Mouse (Mus musculus) limb, embryonic 11.5 days (tissue): ENCODE results near the gene Cygb. TPM values are rescaled to one million over a fixed set of nuclear protein-coding genes. Genes with fewer than 3 reads are reported as not detected.

Experiments used
- ATAC-seq: fragments of 200-750 bp; cut with Nextera tagmentation; 2 replicates; pipeline ENCODE4 v1.8.0; 2017; ENCODE audit warnings: low read depth; ENCODE audit not compliant: insufficient number of reproducible peaks, low FRiP score, low TSS enrichment
- DNase-seq: peaks from one replicate; pipeline ENCODE4 v3.0.0-alpha.2; 2015; ENCODE audit warnings: low spot score
- H3K27ac ChIP-seq: fragments of 300-500 bp; sonication (generic); replicated peaks from 2 replicates; pipeline ENCODE4 v1.5.1; 2014; ENCODE audit warnings: low read depth, mild to moderate bottlenecking, low read length
- H3K27me3 ChIP-seq: fragments of 300-500 bp; sonication (generic); 2 replicates; pipeline ENCODE4 v1.6.1; 2014; ENCODE audit warnings: mild to moderate bottlenecking, low read length, mixed read lengths; ENCODE audit not compliant: control insufficient read depth, insufficient read depth
- H3K36me3 ChIP-seq: fragments of 300-500 bp; sonication (generic); 2 replicates; pipeline ENCODE4 v1.6.1; 2014; ENCODE audit warnings: mild to moderate bottlenecking, low read length, moderate library complexity, mixed read lengths; ENCODE audit not compliant: control insufficient read depth, insufficient read depth
- H3K4me1 ChIP-seq: fragments of 300-500 bp; sonication (generic); 2 replicates; pipeline ENCODE4 v1.6.1; 2014; ENCODE audit warnings: low read length, mixed read lengths; ENCODE audit not compliant: control insufficient read depth, insufficient read depth
- H3K4me2 ChIP-seq: fragments of 300-500 bp; sonication (generic); 2 replicates; pipeline ENCODE4 v1.6.1; 2014; ENCODE audit warnings: low read depth, mild to moderate bottlenecking, moderate library complexity; ENCODE audit not compliant: severe bottlenecking
- H3K4me3 ChIP-seq: fragments of 300-500 bp; sonication (generic); 2 replicates; pipeline ENCODE4 v1.5.1; 2014; ENCODE audit warnings: low read depth, low read length
- H3K9ac ChIP-seq: fragments of 300-500 bp; sonication (generic); 2 replicates; pipeline ENCODE4 v1.6.1; 2014; ENCODE audit warnings: mild to moderate bottlenecking, low read length
- H3K9me3 ChIP-seq: fragments of 300-500 bp; sonication (generic); 2 replicates; pipeline ENCODE4 v1.6.1; 2016; ENCODE audit warnings: low read length; ENCODE audit not compliant: control insufficient read depth
- WGBS: fragments of 180-500 bp; shearing (Covaris S2); extraction: QIAGEN DNeasy Blood & Tissue Kit; methylation state at CpG from one replicate; pipeline ENCODE4 v1.1.7; 2014; 5-methylcytosine and 5-hydroxymethylcytosine counted together
- polyA plus RNA-seq: library from polyadenylated mRNA; unstranded; fragments of >200 nt; fragmentation: Nextera tagmentation; extraction: Ambion mirVana; gene quantifications from 2 replicates; pipeline ENCODE4 v1.2.1, GENCODE M21; 2014

Cygb gene
- polyA plus RNA-seq, 1 experiment from 2014 or later = 2.3 TPM

- peaks cover 21% of the 10 kb centered on the region for H3K4me1 ChIP-seq
Observed at GRCm38 (mm10) chr11:116657311-116658223, 3.5 kb upstream of the Cygb start.

DNA sequence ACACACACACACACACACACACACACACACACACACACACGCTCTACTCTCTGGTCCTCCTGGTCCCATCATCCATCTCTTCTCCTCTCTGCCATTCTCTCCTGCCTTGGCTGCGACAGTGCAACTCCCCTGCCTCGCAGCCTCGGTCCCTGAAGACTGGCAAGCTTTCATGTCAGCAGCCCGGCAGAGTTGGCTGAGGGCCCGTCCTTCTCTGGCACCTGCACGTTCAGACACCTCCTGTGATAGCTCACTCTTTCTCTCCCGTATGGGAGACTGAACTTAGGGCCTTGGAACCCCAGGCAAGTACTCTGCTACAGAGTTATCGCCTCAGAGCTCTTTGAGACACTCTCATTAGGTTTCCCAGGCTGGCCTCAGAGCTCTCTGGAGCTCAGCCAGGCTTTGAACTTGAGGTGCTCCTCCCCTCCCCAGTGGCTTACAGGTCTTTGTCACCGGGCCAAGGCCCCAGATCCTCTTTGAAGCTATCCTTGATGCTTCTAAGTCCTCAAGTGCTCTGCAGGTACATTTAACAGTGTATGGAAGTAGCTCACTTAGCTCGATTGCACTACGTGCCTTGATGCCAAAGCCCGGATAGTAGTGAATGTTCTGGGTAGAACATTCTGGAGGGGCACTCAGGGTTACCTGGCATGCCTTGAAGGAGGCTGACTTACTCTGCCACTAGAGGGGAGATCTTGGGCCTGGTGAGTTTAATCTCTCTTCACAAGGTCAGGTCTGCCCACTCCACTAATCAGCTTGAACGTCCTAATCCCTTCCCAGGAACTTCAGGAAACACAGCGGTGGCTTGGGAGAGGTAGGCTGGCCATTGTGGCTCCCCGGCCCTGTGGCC lies 2.5 kb upstream of the Cygb start:
- Histone ChIP-seq H3K27ac (no peak overlapping the region), H3K4me3 (no peak overlapping the region), H3K4me2 (no peak overlapping the region), H3K4me1 (peaks cover 26% of the 10 kb centered on the region), H3K36me3 (no peaks in the 10 kb centered on the region), H3K9ac (no peak overlapping the region), H3K9me3 (no peaks in the 10 kb centered on the region), H3K27me3 (peaks cover 9% of the 10 kb centered on the region)
- 77% methylated on average over 16 of the region's 16 CpGs for WGBS
- ATAC-seq (no peak), DNase-seq (no peak)

More at GRCm38 (mm10) chr11:116657311-116658223, 3.5 kb upstream of the Cygb start:
- Histone ChIP-seq H3K4me3 (peak overlapping the region; percentile 14), H3K9ac (peak overlapping the region; percentile 0; the same call in 1 of the 2 replicates), H3K27me3 (peaks cover 8% of the 10 kb centered on the region), H3K9me3 (no peaks in the 10 kb centered on the region), H3K27ac (peak overlapping the region; percentile 68), H3K36me3 (no peaks in the 10 kb centered on the region), H3K4me2 (peak overlapping the region; percentile 36)
- DNase-seq (peak; percentile 91), ATAC-seq (peak; percentile 87)
- 13% methylated on average over 22 of the region's 22 CpGs for WGBS

- Histone ChIP-seq H3K36me3 (no peaks in the 10 kb centered on the region), H3K4me2 (peak overlapping the region; percentile 99), H3K4me3 (peak overlapping the region; percentile 49), H3K9ac (peak overlapping the region; percentile 65), H3K9me3 (no peaks in the 10 kb centered on the region), H3K4me1 (peaks cover 32% of the 10 kb centered on the region), H3K27me3 (peaks cover 9% of the 10 kb centered on the region), H3K27ac (no peak overlapping the region)
- ATAC-seq = no peak
- under 1% methylated on average over 47 of the region's 47 CpGs for WGBS
- peak; percentile 56 for DNase-seq
Observed at GRCm38 (mm10) chr11:116653709-116654221, 348 bp downstream of the Cygb start.

GRCm38 (mm10) chr11:116653234-116653633 lies 879 bp downstream of the Cygb start, which contains the start of gene Prcd:
Prcd (plus strand) TSS chr11:116653534.
- Histone ChIP-seq H3K4me3 (peak within 1 kb of the TSS; percentile 49), H3K27ac (no peak within 1 kb of the TSS), H3K4me2 (peak within 1 kb of the TSS; percentile 99), H3K27me3 (peaks cover 9% of the 10 kb centered on the region), H3K4me1 (peaks cover 36% of the 10 kb centered on the region), H3K9ac (peak within 1 kb of the TSS; percentile 65), H3K36me3 (no peaks in the 10 kb centered on the region), H3K9me3 (no peaks in the 10 kb centered on the region)
- DNase-seq (no peak), ATAC-seq (no peak)
- 2% methylated on average over 8 of the region's 10 CpGs for WGBS

GRCm38 (mm10) chr11:116652330-116653098 lies 1.6 kb downstream of the Cygb start:
- no peak overlapping the region for H3K9ac ChIP-seq
- WGBS = 64% methylated on average over 25 of the region's 25 CpGs

GRCm38 (mm10) chr11:116651339-116651738 lies 2.8 kb downstream of the Cygb start:
- no peak for DNase-seq
- Histone ChIP-seq H3K36me3 (no peaks in the 10 kb centered on the region), H3K9me3 (no peaks in the 10 kb centered on the region), H3K9ac (no peak overlapping the region), H3K27me3 (peaks cover 9% of the 10 kb centered on the region), H3K4me1 (peaks cover 43% of the 10 kb centered on the region), H3K27ac (no peak overlapping the region), H3K4me2 (no peak overlapping the region), H3K4me3 (no peak overlapping the region)
- 82% methylated on average over 8 of the region's 8 CpGs for WGBS
- ATAC-seq = no peak

More at GRCm38 (mm10) chr11:116652330-116653098, 1.6 kb downstream of the Cygb start:
- H3K27me3 ChIP-seq = peaks cover 9% of the 10 kb centered on the region
- H3K9me3 ChIP-seq = no peaks in the 10 kb centered on the region
- H3K27ac ChIP-seq = no peak overlapping the region
- peak overlapping the region; percentile 99; the same call in 1 of the 2 replicates for H3K4me2 ChIP-seq
- H3K4me1 ChIP-seq = peaks cover 40% of the 10 kb centered on the region
- H3K36me3 ChIP-seq = no peaks in the 10 kb centered on the region
- H3K4me3 ChIP-seq = no peak overlapping the region
- DNase-seq (no peak), ATAC-seq (no peak)

GRCm38 (mm10) chr11:116650811-116651210 lies 3.3 kb downstream of the Cygb start:
- DNase-seq (no peak), ATAC-seq (no peak)
- peaks cover 48% of the 10 kb centered on the region for H3K4me1 ChIP-seq
- no peak overlapping the region for H3K4me2 ChIP-seq
- no peak overlapping the region for H3K4me3 ChIP-seq
- no peaks in the 10 kb centered on the region for H3K9me3 ChIP-seq
- no peak overlapping the region for H3K9ac ChIP-seq
- no peaks in the 10 kb centered on the region for H3K36me3 ChIP-seq
- H3K27ac ChIP-seq = no peak overlapping the region
- H3K27me3 ChIP-seq = peaks cover 9% of the 10 kb centered on the region
- WGBS = 85% methylated on average over 8 of the region's 8 CpGs
